Mouse (Mus musculus): ENCODE measurements at regions not wholly inside any gene's neighbourhood (a gene's known extent, or its start where the extent isn't known, plus 50 kb on each side); places are given as distances from the start of the nearest gene placed in this dataset.
A peak's percentile ranks its signal among the peaks of the same experiment; 100 is the strongest.
"Not testable (repeated sequence)": the region's sequence is repeated elsewhere in the genome, so short reads cannot be mapped to it uniquely, and the experiment has no call there.

DNA sequence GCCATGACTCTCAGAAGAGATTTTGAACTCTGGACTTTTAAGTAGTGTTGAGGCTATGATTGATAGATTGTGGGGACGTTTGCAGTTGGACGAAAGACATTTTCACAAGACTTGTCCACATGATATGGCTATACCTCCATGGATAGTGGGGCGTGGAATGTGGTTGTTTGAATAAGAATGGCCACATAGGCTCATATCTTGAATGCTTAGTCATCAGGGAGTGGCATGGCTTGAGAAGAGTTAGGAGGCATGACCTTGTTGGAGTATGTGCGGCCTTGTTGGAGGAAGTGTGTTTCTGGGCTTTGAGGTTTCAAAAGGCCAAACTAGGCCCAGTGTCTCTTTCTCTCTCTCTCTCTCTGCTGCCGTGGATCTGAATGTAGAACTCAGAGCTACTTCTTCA is 204.7 kb upstream of the Pclo start:
- DNase-seq = no peak

DNA sequence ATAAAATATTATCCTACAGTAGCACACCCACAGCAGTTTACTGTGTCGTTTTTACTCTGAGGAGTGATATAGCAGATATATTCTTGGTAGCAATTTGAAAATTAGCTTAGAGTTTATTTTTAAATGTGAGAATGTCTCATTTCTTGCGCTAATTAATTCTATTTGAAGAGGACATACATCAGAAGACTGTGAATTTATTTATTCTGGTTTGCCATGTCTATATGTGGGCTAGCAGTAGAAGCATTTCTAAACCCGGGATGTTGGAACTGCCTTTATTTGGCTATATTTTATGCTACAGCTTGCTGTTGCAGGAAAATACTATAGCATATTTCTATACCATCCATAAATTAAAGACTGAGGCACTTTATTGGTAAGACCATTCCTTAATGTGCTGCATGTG is 203.0 kb upstream of the Pclo start:
- no peak for DNase-seq

DNA sequence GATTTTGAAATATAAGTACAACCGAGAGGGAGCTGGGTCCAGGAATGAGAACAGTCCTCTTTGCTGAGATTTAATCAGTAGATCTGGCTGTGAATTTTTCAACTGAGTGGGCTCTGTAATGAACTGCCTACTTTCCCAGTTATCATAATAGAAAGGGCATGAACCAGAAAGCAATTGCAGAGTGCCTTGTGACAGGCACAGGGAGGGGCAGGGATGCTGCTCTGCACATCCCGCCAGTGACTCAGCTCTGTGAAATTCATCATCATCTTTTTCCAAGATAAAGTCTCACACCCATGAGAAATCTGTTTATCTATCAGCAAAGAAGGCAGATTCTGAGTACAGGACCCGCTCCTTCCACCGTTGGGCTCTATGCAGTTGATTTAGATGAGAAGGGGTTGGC is 194.5 kb upstream of the Pclo start:
- no peak for DNase-seq

- DNase-seq = no peak
These were observed 192.7 kb upstream of the Pclo start for GRCm38 (mm10) chr5:14322000-14322399.

DNA sequence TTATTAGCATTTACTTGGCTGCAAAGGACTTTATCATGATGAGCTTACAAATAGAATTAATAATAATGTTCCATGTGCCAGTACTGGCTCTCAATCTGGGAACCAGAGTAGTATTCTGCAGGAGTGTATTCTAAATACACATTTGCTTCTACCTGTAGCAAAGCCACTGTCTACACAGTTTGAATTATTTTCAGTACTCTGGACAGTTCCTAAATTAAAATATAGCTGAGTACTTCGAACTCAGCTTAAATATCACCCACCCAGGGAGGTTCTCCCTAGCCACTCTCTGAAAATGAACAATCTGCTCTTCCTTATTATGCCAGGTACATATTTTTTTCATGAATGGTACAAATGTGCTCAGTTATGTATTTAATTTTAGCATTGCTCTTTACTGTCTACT is 154.3 kb upstream of the Pclo start:
- DNase-seq = no peak

- DNase-seq = peak; percentile 82
These were observed 125.4 kb upstream of the Pclo start for GRCm38 (mm10) chr5:14389184-14389890.

- no peak for DNase-seq
These were observed 122.9 kb upstream of the Pclo start for GRCm38 (mm10) chr5:14391793-14392192.

DNA sequence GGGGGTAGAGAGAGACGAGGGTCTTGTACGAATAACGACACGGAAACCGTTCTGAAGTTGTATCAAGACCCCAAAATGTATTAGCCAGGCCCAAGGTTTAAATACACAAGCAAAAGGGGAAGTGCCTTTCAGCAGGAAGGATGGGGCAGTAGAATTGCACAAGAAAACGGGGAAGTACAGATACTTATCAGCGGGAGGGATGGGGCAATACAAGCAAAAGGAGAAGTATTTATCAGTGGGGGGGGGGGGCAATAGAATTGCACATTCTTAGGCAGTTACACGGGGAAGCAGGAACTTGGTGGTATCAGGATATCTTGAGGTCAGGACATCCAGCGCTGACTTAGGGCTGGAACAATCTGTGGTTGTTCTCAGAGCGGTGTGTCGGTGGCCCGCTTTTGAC is 111.3 kb upstream of the Pclo start:
- not testable (repeated sequence) for DNase-seq

DNA sequence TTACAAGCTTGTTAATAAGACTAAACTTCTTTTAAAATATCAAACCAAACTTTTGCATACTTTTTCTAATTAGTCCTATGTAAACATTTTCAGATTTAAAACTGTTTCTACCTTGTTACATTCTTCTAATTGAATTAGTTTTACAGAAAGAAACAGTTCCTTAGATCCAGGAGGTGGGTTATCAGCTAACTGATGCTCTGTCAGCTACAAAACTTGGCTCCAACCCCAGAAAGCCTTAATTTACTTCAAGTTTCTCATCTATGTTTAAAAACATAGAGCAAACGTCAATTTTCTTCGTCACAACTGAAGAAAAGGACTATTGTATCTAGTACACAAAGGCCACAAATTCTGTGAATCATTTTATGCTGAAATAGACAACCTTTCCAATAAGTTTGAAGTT is 110.4 kb upstream of the Pclo start:
- DNase-seq = no peak

DNA sequence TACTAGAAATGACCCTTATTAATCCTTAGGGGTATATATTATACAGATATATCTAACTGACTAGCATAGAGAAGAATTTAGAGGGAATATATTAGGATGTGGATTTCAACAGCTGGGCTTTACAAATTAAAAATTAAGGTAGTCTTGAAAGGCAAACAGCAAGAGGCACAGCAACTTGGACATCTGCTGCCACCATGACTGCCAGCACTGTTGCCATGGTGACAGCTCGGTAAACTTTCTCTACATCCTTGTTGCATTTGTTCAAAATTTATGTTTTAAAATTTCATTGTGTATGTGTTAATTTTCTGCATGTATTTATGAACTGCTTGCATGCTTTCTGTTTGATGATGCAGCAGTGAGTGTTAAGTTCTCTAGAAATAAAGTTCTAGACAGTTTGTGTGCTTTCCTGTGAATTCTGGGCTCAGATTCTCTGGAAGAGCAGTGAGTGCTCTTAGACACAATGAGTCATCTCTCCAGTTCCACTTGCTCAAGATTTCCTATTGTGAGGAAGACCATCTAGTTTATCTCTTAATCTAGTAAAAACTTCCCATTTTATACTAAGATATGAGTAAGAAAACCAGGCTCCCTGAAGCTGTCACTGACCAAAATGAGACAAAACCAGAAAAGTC is 99.4 kb upstream of the Pclo start:
- peak; percentile 20 for DNase-seq

GRCm38 (mm10) chr5:14453082-14453481 is 61.6 kb upstream of the Pclo start:
- no peak for DNase-seq
